Comparison of ENCODE assay signal across 8 mouse cellular contexts in the genomic region with DNA sequence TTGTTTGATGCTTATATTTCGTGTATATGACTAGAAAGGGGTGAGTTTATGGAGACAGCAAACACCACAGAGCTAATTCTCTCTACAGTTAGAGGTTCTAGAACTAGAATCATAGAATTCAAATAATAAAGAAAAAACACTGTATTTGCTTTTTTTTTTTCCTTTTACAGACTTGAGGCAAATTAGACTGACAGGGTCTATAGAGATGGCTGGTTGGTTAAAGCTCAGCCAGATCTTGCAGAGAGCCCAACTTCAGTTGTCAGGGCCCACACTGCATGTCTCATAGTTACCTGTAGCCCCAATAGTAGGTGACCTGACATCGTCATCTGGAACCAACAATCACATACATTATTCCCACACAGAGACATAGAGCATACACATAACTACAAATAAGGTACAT. TPM values are rescaled to one million over a fixed set of nuclear protein-coding genes. Genes with fewer than 3 reads are reported as not detected.
DNase-seq lines count a peak whose midpoint lies in the region; ATAC-seq lines count a peak whose summit lies in the region.

A gene (minus strand): TSS at position 101 of the 400 bp plus-strand sequence.

- 79% methylated on average over 2 of the region's 2 CpGs for WGBS in midbrain, embryonic 13.5 days

- H3K27ac ChIP-seq in brown adipose tissue, adult 24 weeks (replicated peaks; ENCODE audit: low read depth, low read length): no peak within 1 kb of the TSS
- H3K27ac ChIP-seq in midbrain, embryonic 13.5 days: no peak within 1 kb of the TSS

- no peaks in the 10 kb centered on the region for H3K36me3 ChIP-seq in midbrain, embryonic 13.5 days

- H3K9ac ChIP-seq in midbrain, embryonic 13.5 days (replicated peaks): no peak within 1 kb of the TSS

- H3K9me3 ChIP-seq in midbrain, embryonic 13.5 days: no peaks in the 10 kb centered on the region

- no peak within 1 kb of the TSS for H3K4me2 ChIP-seq in midbrain, embryonic 13.5 days (replicated peaks)

- DNase-seq in left cerebral cortex, adult 18-20 months (ENCODE audit: low spot score in 2 of 2): no peak
- DNase-seq in left cerebral cortex, adult 9 months (ENCODE audit: low spot score in 2 of 2): no peak
- DNase-seq in heart, adult 8-10 months (ENCODE audit: low spot score): no peak
- no peak for DNase-seq in layer of hippocampus, postnatal 14 days (ENCODE audit: low spot score in 2 of 2)
- DNase-seq in T-cell, adult 2 months (ENCODE audit: low spot score): no peak
- DNase-seq in ovary, postnatal 14 days (ENCODE audit: low spot score): no peak

- no peaks in the 10 kb centered on the region for H3K27me3 ChIP-seq in midbrain, embryonic 13.5 days

- no peaks in the 10 kb centered on the region for H3K4me1 ChIP-seq in brown adipose tissue, adult 24 weeks (ENCODE audit: control insufficient read depth, insufficient read depth, insufficient read length, low read length)
- H3K4me1 ChIP-seq in midbrain, embryonic 13.5 days (replicated peaks): no peaks in the 10 kb centered on the region

- ATAC-seq in midbrain, embryonic 13.5 days: no peak

- H3K4me3 ChIP-seq in brown adipose tissue, adult 24 weeks (ENCODE audit: insufficient read depth, low read depth, low read length): no peak within 1 kb of the TSS
- no peak within 1 kb of the TSS for H3K4me3 ChIP-seq in midbrain, embryonic 13.5 days (replicated peaks)

RNA-seq across cellular contexts. Expression of the gene that starts here (rescaled TPM):
- total RNA-seq in left cerebral cortex, adult 18-20 months (2021): 10 to 100 TPM; 51.2 to 51.7 TPM
- 86.6 and 132 TPM in 2 replicates for polyA plus RNA-seq in brown adipose tissue, adult 24 weeks (2012; ENCODE audit: insufficient read depth, insufficient read length, missing spikeins)
- total RNA-seq in heart, adult 8-10 months (2022): 10 to 100 TPM; 37.8 to 53.1 (median 42.6) TPM
- 10 to 100 TPM; 54.1 to 55.5 TPM for total RNA-seq in layer of hippocampus, postnatal 14 days (2021)
- polyA plus RNA-seq in midbrain, embryonic 13.5 days (2015; fragmentation: Nextera tagmentation; extraction: Ambion mirVana): 213 and 220 TPM in 2 replicates
